Mouse (Mus musculus) spleen, adult 2 months (tissue): ENCODE data around the gene Fcmr. TPM values are rescaled to one million over a fixed set of nuclear protein-coding genes. Genes with fewer than 3 reads are reported as not detected.

ENCODE experiments used
- DNase-seq, 2 experiments: peaks; one replicate each; pipeline versions ENCODE4 v3.0.0 to v3.0.0-alpha.2; 2012 to 2021; ENCODE audit warnings: low spot score in 2 of 2, low read depth in 1 of 2
- H3K27ac ChIP-seq: fragments of 200-500 bp; 2 replicates; pipeline ENCODE4 v1.5.1; 2012; ENCODE audit warnings: low read length, inconsistent platforms; ENCODE audit not compliant: insufficient read depth
- H3K27me3 ChIP-seq: fragments of 200-500 bp; 2 replicates; pipeline ENCODE4 v1.6.1; 2012; ENCODE audit warnings: mild to moderate bottlenecking, moderate library complexity, low read length, inconsistent platforms; ENCODE audit not compliant: control insufficient read depth, insufficient read depth
- H3K36me3 ChIP-seq: fragments of 200-500 bp; 2 replicates; pipeline ENCODE4 v1.6.1; 2012; ENCODE audit warnings: mild to moderate bottlenecking, low read length, inconsistent platforms; ENCODE audit not compliant: control insufficient read depth, insufficient read depth
- H3K4me1 ChIP-seq: fragments of 200-500 bp; 2 replicates; pipeline ENCODE4 v1.6.1; 2011; ENCODE audit warnings: inconsistent platforms; ENCODE audit not compliant: control insufficient read depth, insufficient read depth, insufficient read length
- H3K4me3 ChIP-seq: fragments of 200-500 bp; 2 replicates; pipeline ENCODE4 v1.5.1; 2011; ENCODE audit warnings: mild to moderate bottlenecking, inconsistent platforms; ENCODE audit not compliant: insufficient read depth, insufficient read length; ENCODE audit errors: extremely low read depth
- CTCF ChIP-seq: fragments of 200-500 bp; IDR thresholded peaks from 2 replicates; pipeline ENCODE4 v1.5.1; 2011; ENCODE audit warnings: mild to moderate bottlenecking, inconsistent platforms; ENCODE audit not compliant: insufficient read depth, insufficient read length, insufficient replicate concordance; ENCODE audit errors: extremely low read depth
- POLR2A ChIP-seq: fragments of 200-500 bp; IDR thresholded peaks from 2 replicates; pipeline ENCODE4 v1.6.1; 2011; ENCODE audit warnings: low read depth, low read length, inconsistent platforms
- WGBS: fragments of 180-500 bp; shearing (Covaris S2); methylation state at CpG from one replicate; pipeline ENCODE4 v1.1.7; 2018; 5-methylcytosine and 5-hydroxymethylcytosine counted together
- polyA plus RNA-seq: library from polyadenylated mRNA; depleted of rRNA; stranded (reverse); fragments of >200 nt; gene quantifications from 2 replicates; pipeline ENCODE4 v1.2.3, GENCODE M21; 2012

Fcmr gene
- polyA plus RNA-seq, 1 experiment = 452 TPM

GRCm38 (mm10) chr1:130828656-130829055 lies 36.8 kb upstream of the Fcmr start:
- Histone ChIP-seq H3K4me3 (no peak overlapping the region), H3K27ac (no peak overlapping the region), H3K4me1 (no peaks in the 10 kb centered on the region), H3K36me3 (no peaks in the 10 kb centered on the region), H3K27me3 (no peaks in the 10 kb centered on the region)
- WGBS = 81% methylated on average over 4 of the region's 4 CpGs
- no peak for TF ChIP-seq CTCF
- no peak for TF ChIP-seq POLR2A
- no peak for DNase-seq

GRCm38 (mm10) chr1:130829906-130830830 lies 35.3 kb upstream of the Fcmr start:
- no peak overlapping the region for H3K4me3 ChIP-seq
- DNase-seq = no peak
- TF ChIP-seq CTCF (no peak), POLR2A (no peak)
- no peaks in the 10 kb centered on the region for H3K27me3 ChIP-seq
- H3K4me1 ChIP-seq = no peaks in the 10 kb centered on the region
- no peak overlapping the region for H3K27ac ChIP-seq
- H3K36me3 ChIP-seq = no peaks in the 10 kb centered on the region
- WGBS = 75% methylated on average over 8 of the region's 8 CpGs

- WGBS = 80% methylated on average over 5 of the region's 5 CpGs
- Histone ChIP-seq H3K4me1 (no peaks in the 10 kb centered on the region), H3K27ac (no peak overlapping the region), H3K36me3 (no peaks in the 10 kb centered on the region), H3K4me3 (no peak overlapping the region), H3K27me3 (no peaks in the 10 kb centered on the region)
- DNase-seq = no peak
- TF ChIP-seq POLR2A (no peak), CTCF (no peak)
Observed at GRCm38 (mm10) chr1:130832230-130833149, 33.0 kb upstream of the Fcmr start.

GRCm38 (mm10) chr1:130835161-130835936 lies 30.1 kb upstream of the Fcmr start:
- Histone ChIP-seq H3K36me3 (no peaks in the 10 kb centered on the region), H3K4me3 (no peak overlapping the region), H3K27ac (no peak overlapping the region), H3K4me1 (peaks cover 3% of the 10 kb centered on the region; the same call in 1 of the 2 replicates), H3K27me3 (no peaks in the 10 kb centered on the region)
- DNase-seq = no peak
- WGBS = 87% methylated on average over 6 of the region's 6 CpGs
- TF ChIP-seq POLR2A = no peak
- no peak for TF ChIP-seq CTCF

GRCm38 (mm10) chr1:130838288-130838687 lies 27.2 kb upstream of the Fcmr start:
- peak; percentile 74 to 79 for DNase-seq
- Histone ChIP-seq H3K27ac (peak overlapping the region; percentile 36; the same call in 1 of the 2 replicates), H3K27me3 (no peaks in the 10 kb centered on the region), H3K36me3 (no peaks in the 10 kb centered on the region), H3K4me1 (peaks cover 3% of the 10 kb centered on the region; the same call in 1 of the 2 replicates), H3K4me3 (no peak overlapping the region)
- 13% methylated on average over 6 of the region's 6 CpGs for WGBS
- TF ChIP-seq POLR2A (no peak), CTCF (no peak)

GRCm38 (mm10) chr1:130840599-130841379 lies 24.7 kb upstream of the Fcmr start:
- H3K27me3 ChIP-seq = no peaks in the 10 kb centered on the region
- no peaks in the 10 kb centered on the region for H3K36me3 ChIP-seq
- H3K4me1 ChIP-seq = peaks cover 3% of the 10 kb centered on the region; the same call in 1 of the 2 replicates
- H3K4me3 ChIP-seq = no peak overlapping the region
- no peak overlapping the region for H3K27ac ChIP-seq
- TF ChIP-seq POLR2A = no peak
- no peak for TF ChIP-seq CTCF
- no peak for DNase-seq
- 75% methylated on average over 8 of the region's 8 CpGs for WGBS
